ENCODE assay signal across 14 mouse cellular contexts in the genomic region with DNA sequence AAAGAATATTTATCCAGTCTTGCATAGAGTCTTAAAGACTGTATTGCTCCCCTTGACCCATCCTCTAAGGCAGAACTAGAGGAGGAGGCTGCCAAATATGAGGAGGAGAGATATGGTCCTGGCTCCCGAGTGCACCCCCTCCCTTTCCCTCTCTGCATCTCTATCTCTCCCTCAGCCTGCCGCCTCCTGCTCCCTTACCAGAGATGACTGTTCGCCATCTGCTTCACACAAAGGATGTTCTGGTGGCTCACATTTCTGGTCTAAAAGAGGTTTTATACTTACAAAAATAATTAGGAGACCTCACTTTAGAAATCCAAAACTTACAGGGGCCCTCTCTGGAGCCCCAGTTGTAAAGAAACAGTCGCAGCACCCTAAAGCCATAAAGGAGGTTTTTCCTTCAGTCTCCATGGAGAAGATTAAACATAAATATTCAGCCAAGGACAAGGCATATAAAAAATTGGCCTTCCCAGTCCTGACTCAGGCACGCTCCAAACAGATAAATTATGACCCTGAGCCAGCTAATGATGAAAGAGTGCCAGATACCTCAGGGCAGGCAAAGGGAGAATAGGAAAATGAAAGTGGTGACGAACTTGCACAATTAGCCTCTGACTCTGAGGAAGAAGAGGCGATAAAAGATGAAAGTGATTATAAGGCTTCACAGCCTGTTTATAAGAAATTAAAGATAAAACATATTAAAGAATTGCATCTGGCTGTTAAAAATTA. TPM values are rescaled to one million over a fixed set of nuclear protein-coding genes. Genes with fewer than 3 reads are reported as not detected.
DNase-seq lines count a peak whose midpoint lies in the region; TF ChIP-seq lines count a peak whose summit lies in the region.
"Had no signal": no experiment of that assay in that cellular context is flagged by ENCODE, and none has a peak within 500 bp of the region (broad histone marks: within the 10 kb centered on the region; RNA-seq: fewer than 3 reads in every experiment).

No protein-coding gene starts in this region.

- no peak overlapping the region for H3K9ac ChIP-seq in MEL (ENCODE audit: control insufficient read depth, low read depth, low read length, poor library complexity, severe bottlenecking)
- H3K9ac ChIP-seq: forebrain, embryonic 15.5 days; neural tube, embryonic 13.5 days had no signal

- H3K9me3 ChIP-seq in heart, embryonic 10.5 days: no peaks in the 10 kb centered on the region
- no peaks in the 10 kb centered on the region for H3K9me3 ChIP-seq in MEL (replicated peaks; ENCODE audit: insufficient read depth, low read length)
- H3K9me3 ChIP-seq: embryonic facial prominence, embryonic 10.5 days; forebrain, embryonic 15.5 days; neural tube, embryonic 13.5 days had no signal

- DNase-seq in heart, adult 8-10 months (ENCODE audit: low spot score): peak; percentile 4
- no peak for DNase-seq in heart, embryonic 10.5 days (ENCODE audit: low spot score)
- DNase-seq in 3134 (ENCODE audit: extremely low read depth, insufficient read length, low spot score): peak; percentile 3
- peak; percentile 6 for DNase-seq in MEL (ENCODE audit: low read depth, low spot score)
- DNase-seq in left cerebral cortex, adult 2 months (ENCODE audit: extremely low spot score in 1 of 2, low spot score in 2 of 2): no peak
- no peak for DNase-seq in yolk sac, embryonic 10.5 days (ENCODE audit: low spot score)
- no peak for DNase-seq in B cell, adult 2 months
- DNase-seq: lung, postnatal 14 days; thymus, adult 18-20 months had no signal

- 82% methylated on average over 7 of the region's 7 CpGs for WGBS in heart, embryonic 10.5 days

- no peak for TF ChIP-seq CTCF in MEL (IDR thresholded peaks at IDR 0.05 in 2 of 3, conservative IDR thresholded peaks at IDR 0.05 in 1 of 3; ENCODE audit: control insufficient read depth in 1 of 3, insufficient read depth in 1 of 3, low read depth in 2 of 3, low read length in 3 of 3, poor library complexity in 1 of 3, severe bottlenecking in 1 of 3)
- no peak for TF ChIP-seq CTCF in left cerebral cortex, adult 2 months (IDR thresholded peaks at IDR 0.05)

- intact Hi-C loops in left cerebral cortex, adult 2 months (cut with DNase I): no loop called here

- no peak for TF ChIP-seq EP300 in MEL (IDR thresholded peaks at IDR 0.05; ENCODE audit: low read depth in 1 of 2, low read length in 2 of 2)

- H3K27me3 ChIP-seq in heart, embryonic 10.5 days (ENCODE audit: insufficient read depth, poor library complexity, severe bottlenecking): no peaks in the 10 kb centered on the region
- no peaks in the 10 kb centered on the region for H3K27me3 ChIP-seq in MEL (ENCODE audit: control insufficient read depth in 1 of 2, insufficient read depth in 2 of 2, low read length in 2 of 2)
- H3K27me3 ChIP-seq: forebrain, embryonic 15.5 days; neural tube, embryonic 13.5 days had no signal

- H3K4me3 ChIP-seq in heart, embryonic 10.5 days: no peak overlapping the region
- peak overlapping the region; percentile 51 to 56 for H3K4me3 ChIP-seq in MEL (ENCODE audit: control insufficient read depth in 1 of 2, insufficient read depth in 1 of 2, low read depth in 2 of 2, low read length in 2 of 2)
- H3K4me3 ChIP-seq in left cerebral cortex, adult 2 months: no peak overlapping the region
- H3K4me3 ChIP-seq: embryonic facial prominence, embryonic 10.5 days; forebrain, embryonic 15.5 days; neural tube, embryonic 13.5 days had no signal

- TF ChIP-seq POLR2A in MEL (IDR thresholded peaks at IDR 0.05; ENCODE audit: control insufficient read depth in 1 of 2, insufficient read depth in 1 of 2, low read depth in 1 of 2, low read length in 2 of 2, poor library complexity in 1 of 2): no peak

- H3K36me3 ChIP-seq in heart, embryonic 10.5 days: no peaks in the 10 kb centered on the region
- H3K36me3 ChIP-seq in MEL (ENCODE audit: control insufficient read depth in 1 of 2, insufficient read depth in 2 of 2, low read length in 2 of 2): no peaks in the 10 kb centered on the region
- H3K36me3 ChIP-seq: embryonic facial prominence, embryonic 10.5 days; forebrain, embryonic 15.5 days; neural tube, embryonic 13.5 days had no signal

- H3K4me1 ChIP-seq in heart, embryonic 10.5 days: no peaks in the 10 kb centered on the region
- no peaks in the 10 kb centered on the region for H3K4me1 ChIP-seq in MEL (ENCODE audit: control insufficient read depth in 1 of 2, insufficient read depth in 2 of 2, low read length in 2 of 2)
- H3K4me1 ChIP-seq: embryonic facial prominence, embryonic 10.5 days; forebrain, embryonic 15.5 days; neural tube, embryonic 13.5 days had no signal

- no peak overlapping the region for H3K27ac ChIP-seq in heart, embryonic 10.5 days
- no peak overlapping the region for H3K27ac ChIP-seq in MEL (ENCODE audit: control insufficient read depth, low read depth, low read length)
- peak overlapping the region; percentile 59 for H3K27ac ChIP-seq in left cerebral cortex, adult 2 months
- H3K27ac ChIP-seq: embryonic facial prominence, embryonic 10.5 days; forebrain, embryonic 15.5 days; neural tube, embryonic 13.5 days had no signal

- no peaks in the 10 kb centered on the region for H3K79me2 ChIP-seq in MEL (ENCODE audit: control insufficient read depth, insufficient read depth, low read length, poor library complexity)

- TF ChIP-seq RAD21 in MEL (IDR thresholded peaks at IDR 0.05; ENCODE audit: low read depth, low read length): no peak

TF ChIP-seq in MEL, 35 proteins besides CTCF, POLR2A, EP300 and RAD21:
- TF ChIP-seq ZKSCAN1 (IDR thresholded peaks at IDR 0.05; ENCODE audit: low read depth, low read length): no peak
- TF ChIP-seq MAX (IDR thresholded peaks at IDR 0.05; ENCODE audit: low read length): no peak
- no peak for TF ChIP-seq CHD2 (IDR thresholded peaks at IDR 0.05; ENCODE audit: low read length)
- no peak for TF ChIP-seq UBTF (IDR thresholded peaks at IDR 0.05; ENCODE audit: borderline replicate concordance, insufficient read depth, low read depth, low read length)
- TF ChIP-seq POLR2AphosphoS2 (IDR thresholded peaks at IDR 0.05; ENCODE audit: low read length): no peak
- no peak for TF ChIP-seq MXI1 (IDR thresholded peaks at IDR 0.05; ENCODE audit: low read depth, low read length)
- no peak for TF ChIP-seq USF2 (IDR thresholded peaks at IDR 0.05; ENCODE audit: borderline replicate concordance in 1 of 2, insufficient read depth in 1 of 2, low read depth in 1 of 2, low read length in 2 of 2)
- TF ChIP-seq TAL1 (IDR thresholded peaks at IDR 0.05; ENCODE audit: low read length): no peak
- TF ChIP-seq JUND (IDR thresholded peaks at IDR 0.05; ENCODE audit: low read depth, low read length): no peak
- no peak for TF ChIP-seq KAT2A (conservative IDR thresholded peaks at IDR 0.05; ENCODE audit: low read depth, low read length)

RNA-seq across cellular contexts. Expression of a gene that starts 18.6 kb away (rescaled TPM):
- not detected for total RNA-seq in heart, adult 8-10 months (2022)
- polyA plus RNA-seq in heart, embryonic 10.5 days (2016; fragmentation: Nextera tagmentation; extraction: Ambion mirVana): not detected in 2 replicates
- total RNA-seq in MEL (2012; rRNA removed): not detected in 2 replicates
- not detected for polyA plus RNA-seq in MEL (2012; ENCODE audit: insufficient read depth in 1 of 2, insufficient read length in 2 of 2, low read depth in 1 of 2, low replicate concordance in 2 of 2, missing spikeins in 1 of 2)
- not detected for total RNA-seq in left cerebral cortex, adult 2 months (2021)
- polyA plus RNA-seq: embryonic facial prominence, embryonic 10.5 days; forebrain, embryonic 15.5 days; heart, embryonic 14.5 days; neural tube, embryonic 13.5 days; small intestine, adult 2 months had no signal

RNA-seq across cellular contexts. Expression of a gene that starts 24.0 kb away (rescaled TPM):
- total RNA-seq in heart, adult 8-10 months (2022): not detected
- not detected in 2 replicates for polyA plus RNA-seq in heart, embryonic 10.5 days (2016; fragmentation: Nextera tagmentation; extraction: Ambion mirVana)
- total RNA-seq in MEL (2012; rRNA removed): not detected in 2 replicates
- not detected for polyA plus RNA-seq in MEL (2012; ENCODE audit: insufficient read depth in 1 of 2, insufficient read length in 2 of 2, low read depth in 1 of 2, low replicate concordance in 2 of 2, missing spikeins in 1 of 2)
- total RNA-seq in left cerebral cortex, adult 2 months (2021): not detected
- polyA plus RNA-seq: embryonic facial prominence, embryonic 10.5 days; forebrain, embryonic 15.5 days; heart, embryonic 14.5 days; neural tube, embryonic 13.5 days; small intestine, adult 2 months had no signal

RNA-seq across cellular contexts. Expression of a gene that starts 34.6 kb away (rescaled TPM):
- not detected for total RNA-seq in heart, adult 8-10 months (2022)
- not detected in 2 replicates for polyA plus RNA-seq in heart, embryonic 10.5 days (2016; fragmentation: Nextera tagmentation; extraction: Ambion mirVana)
- total RNA-seq in MEL (2012; rRNA removed): not detected in 2 replicates
- polyA plus RNA-seq in MEL (2012; ENCODE audit: insufficient read depth in 1 of 2, insufficient read length in 2 of 2, low read depth in 1 of 2, low replicate concordance in 2 of 2, missing spikeins in 1 of 2): not detected
- not detected for total RNA-seq in left cerebral cortex, adult 2 months (2021)
- polyA plus RNA-seq: embryonic facial prominence, embryonic 10.5 days; forebrain, embryonic 15.5 days; heart, embryonic 14.5 days; neural tube, embryonic 13.5 days; small intestine, adult 2 months had no signal

RNA-seq across cellular contexts. Expression of a gene that starts 45.9 kb away (rescaled TPM):
- not detected for total RNA-seq in heart, adult 8-10 months (2022)
- not detected in 2 replicates for polyA plus RNA-seq in heart, embryonic 10.5 days (2016; fragmentation: Nextera tagmentation; extraction: Ambion mirVana)
- total RNA-seq in MEL (2012; rRNA removed): not detected in 2 replicates
- not detected for polyA plus RNA-seq in MEL (2012; ENCODE audit: insufficient read depth in 1 of 2, insufficient read length in 2 of 2, low read depth in 1 of 2, low replicate concordance in 2 of 2, missing spikeins in 1 of 2)
- not detected for total RNA-seq in left cerebral cortex, adult 2 months (2021)
- polyA plus RNA-seq: embryonic facial prominence, embryonic 10.5 days; forebrain, embryonic 15.5 days; heart, embryonic 14.5 days; neural tube, embryonic 13.5 days; small intestine, adult 2 months had no signal

Comparison
In these comparisons a context has a peak if more than half of its experiments do, and no peak if none do; other contexts are left out.
1. DNase-seq: peak in heart, adult 8-10 months (single experiment), 3134 (single experiment) and MEL (single experiment); none in heart, embryonic 10.5 days (single experiment), left cerebral cortex, adult 2 months (0 of 2), yolk sac, embryonic 10.5 days (single experiment) and B cell, adult 2 months (0 of 2).
2. H3K4me3 ChIP-seq: peak in MEL (2 of 2); none in heart, embryonic 10.5 days (single experiment) and left cerebral cortex, adult 2 months (single experiment).